Mouse (Mus musculus): Measurements from ENCODE around the gene Syn3.

Gene Syn3

GRCm38 (mm10) chr10:86107681-86108080 is 391.0 kb downstream of the Syn3 start:
- DNase-seq (ENCODE audit: low spot score in 2 of 2): no peak

GRCm38 (mm10) chr10:86103976-86104375 is 394.7 kb downstream of the Syn3 start:
- DNase-seq (ENCODE audit: low spot score in 2 of 2): no peak

- DNase-seq (ENCODE audit: low spot score in 2 of 2): no peak
These were observed 398.3 kb downstream of the Syn3 start for GRCm38 (mm10) chr10:86100281-86100851.

- DNase-seq (ENCODE audit: low spot score in 2 of 2): no peak
These were observed 400.3 kb downstream of the Syn3 start for GRCm38 (mm10) chr10:86098363-86098762.

GRCm38 (mm10) chr10:86093109-86094035 is 405.3 kb downstream of the Syn3 start:
- DNase-seq (ENCODE audit: low spot score in 2 of 2): no peak

- DNase-seq (ENCODE audit: low spot score in 2 of 2): no peak
These were observed 406.8 kb downstream of the Syn3 start for GRCm38 (mm10) chr10:86091919-86092318.

GRCm38 (mm10) chr10:86079921-86080320 is 418.8 kb downstream of the Syn3 start:
- DNase-seq (ENCODE audit: low spot score in 2 of 2): no peak

GRCm38 (mm10) chr10:86078761-86079160 is 419.9 kb downstream of the Syn3 start:
- no peak for DNase-seq (ENCODE audit: low spot score in 2 of 2)

GRCm38 (mm10) chr10:86077272-86077671 is 421.4 kb downstream of the Syn3 start:
- DNase-seq (ENCODE audit: low spot score in 2 of 2): no peak

- peak in 1 of 2 experiments; percentile 46 for DNase-seq (ENCODE audit: low spot score in 2 of 2)
These were observed 423.6 kb downstream of the Syn3 start for GRCm38 (mm10) chr10:86074971-86075711.

GRCm38 (mm10) chr10:86074134-86074533 is 424.6 kb downstream of the Syn3 start:
- no peak for DNase-seq (ENCODE audit: low spot score in 2 of 2)

GRCm38 (mm10) chr10:86070751-86071150 is 427.9 kb downstream of the Syn3 start:
- no peak for DNase-seq (ENCODE audit: low spot score in 2 of 2)

GRCm38 (mm10) chr10:86069341-86069740 is 429.4 kb downstream of the Syn3 start:
- no peak for DNase-seq (ENCODE audit: low spot score in 2 of 2)

GRCm38 (mm10) chr10:86067911-86068310 is 430.8 kb downstream of the Syn3 start:
- no peak for DNase-seq (ENCODE audit: low spot score in 2 of 2)

- no peak for DNase-seq (ENCODE audit: low spot score in 2 of 2)
These were observed 432.0 kb downstream of the Syn3 start for GRCm38 (mm10) chr10:86066651-86067050.

- DNase-seq (ENCODE audit: low spot score in 2 of 2): no peak
These were observed 433.0 kb downstream of the Syn3 start for GRCm38 (mm10) chr10:86065661-86066060.

GRCm38 (mm10) chr10:86064937-86065336 is 433.8 kb downstream of the Syn3 start:
- DNase-seq (ENCODE audit: low spot score in 2 of 2): peak; percentile 67 to 77

GRCm38 (mm10) chr10:86063018-86063384 is 435.7 kb downstream of the Syn3 start:
- no peak for DNase-seq (ENCODE audit: low spot score in 2 of 2)

- DNase-seq (ENCODE audit: low spot score in 2 of 2): no peak
These were observed 436.3 kb downstream of the Syn3 start for GRCm38 (mm10) chr10:86062261-86063017.

- no peak for DNase-seq (ENCODE audit: low spot score in 2 of 2)
These were observed 438.4 kb downstream of the Syn3 start for GRCm38 (mm10) chr10:86060267-86060666.

- DNase-seq (ENCODE audit: low spot score in 2 of 2): no peak
These were observed 441.0 kb downstream of the Syn3 start for GRCm38 (mm10) chr10:86057712-86058111.

- no peak for DNase-seq (ENCODE audit: low spot score in 2 of 2)
These were observed 441.4 kb downstream of the Syn3 start for GRCm38 (mm10) chr10:86057286-86057685.

All from right cerebral cortex, adult 2 months (tissue).